Mouse (Mus musculus) hindbrain, postnatal 0 days (tissue): ENCODE results near the gene Sgk1. TPM values are rescaled to one million over a fixed set of nuclear protein-coding genes. Genes with fewer than 3 reads are reported as not detected.

ENCODE experiments used
- ATAC-seq: fragments of 200-750 bp; cut with Nextera tagmentation; 2 replicates; pipeline ENCODE4 v1.8.0; 2017; ENCODE audit warnings: mild to moderate bottlenecking, moderate TSS enrichment, moderate library complexity
- DNase-seq: peaks from one replicate; pipeline ENCODE4 v3.0.0-alpha.2; 2015; ENCODE audit warnings: low spot score
- H3K27ac ChIP-seq: fragments of 300-500 bp; sonication (generic); 2 replicates; pipeline ENCODE4 v1.5.1; 2014; ENCODE audit warnings: mild to moderate bottlenecking
- H3K27me3 ChIP-seq: fragments of 300-500 bp; sonication (generic); 2 replicates; pipeline ENCODE4 v1.6.1; 2014; ENCODE audit warnings: low read length, mixed read lengths; ENCODE audit not compliant: insufficient read depth
- H3K36me3 ChIP-seq: fragments of 300-500 bp; sonication (generic); 2 replicates; pipeline ENCODE4 v1.6.1; 2014; ENCODE audit warnings: low read length, mixed read lengths; ENCODE audit not compliant: insufficient read depth
- H3K4me1 ChIP-seq: fragments of 300-500 bp; sonication (generic); 2 replicates; pipeline ENCODE4 v1.6.1; 2014; ENCODE audit warnings: antibody characterized with exemption, low read length, mixed read lengths; ENCODE audit not compliant: insufficient read depth
- H3K4me2 ChIP-seq: fragments of 300-500 bp; sonication (generic); 2 replicates; pipeline ENCODE4 v1.6.1; 2014; ENCODE audit warnings: low read depth, mild to moderate bottlenecking, low read length, moderate library complexity, mixed read lengths
- H3K4me3 ChIP-seq: fragments of 300-500 bp; sonication (generic); 2 replicates; pipeline ENCODE4 v1.5.1; 2014; ENCODE audit warnings: low read length
- H3K9ac ChIP-seq: fragments of 300-500 bp; sonication (generic); replicated peaks from 2 replicates; pipeline ENCODE4 v1.6.1; 2014; ENCODE audit warnings: mild to moderate bottlenecking, low read length, moderate library complexity, mixed read lengths
- H3K9me3 ChIP-seq: fragments of 300-500 bp; sonication (generic); 2 replicates; pipeline ENCODE4 v1.6.1; 2016; ENCODE audit warnings: low read length, mixed read lengths
- CTCF ChIP-seq: IDR thresholded peaks from 2 replicates; pipeline ENCODE4 v1.5.1; 2016; ENCODE audit warnings: antibody characterized with exemption, control low read depth, low read depth
- WGBS: fragments of 180-500 bp; shearing (Covaris S2); extraction: QIAGEN DNeasy Blood & Tissue Kit; methylation state at CpG from one replicate; pipeline ENCODE4 v1.1.7; 2014; 5-methylcytosine and 5-hydroxymethylcytosine counted together
- polyA plus RNA-seq: library from polyadenylated mRNA; unstranded; fragments of >200 nt; fragmentation: Nextera tagmentation; extraction: Ambion mirVana; gene quantifications from 2 replicates; pipeline ENCODE4 v1.2.1, GENCODE M21; 2015
- total RNA-seq: library from RNA; depleted of rRNA; stranded (reverse); fragments of >200 nt; gene quantifications from 2 replicates; pipeline ENCODE4 v1.2.3, GENCODE M21; 2014

Gene Sgk1
- total and polyA plus RNA-seq, 2 experiments from 2014 or later: 57.1 to 71.8 TPM

DNA sequence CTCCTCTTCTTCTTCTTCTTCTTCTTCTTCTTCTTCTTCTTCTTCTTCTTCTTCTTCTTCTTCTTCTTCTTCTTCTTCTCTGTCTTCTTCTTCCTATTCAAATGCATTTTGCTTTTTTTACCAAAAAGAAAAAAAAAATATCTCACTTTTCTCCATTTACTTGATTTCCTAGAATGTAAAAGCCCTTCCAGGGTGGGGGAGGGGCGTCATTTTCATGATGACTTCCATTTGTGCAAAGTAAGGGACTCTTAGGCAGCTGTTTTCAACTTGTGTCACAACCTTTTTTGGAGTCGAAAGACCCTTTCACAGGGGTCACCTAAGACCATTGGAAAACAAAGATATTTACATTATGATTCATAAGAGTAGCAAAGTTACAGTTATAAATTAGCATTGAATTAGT lies 22.2 kb downstream of the Sgk1 start:
- Histone ChIP-seq H3K9me3 (no peaks in the 10 kb centered on the region), H3K9ac (no peak overlapping the region), H3K4me1 (no peaks in the 10 kb centered on the region; the same call in 1 of the 2 replicates), H3K27me3 (no peaks in the 10 kb centered on the region), H3K27ac (no peak overlapping the region), H3K36me3 (no peaks in the 10 kb centered on the region; the same call in 1 of the 2 replicates), H3K4me3 (no peak overlapping the region), H3K4me2 (no peak overlapping the region)
- no peak for DNase-seq
- WGBS: 68% methylated on average over 2 of the region's 2 CpGs
- TF ChIP-seq CTCF: no peak
- ATAC-seq: no peak

DNA sequence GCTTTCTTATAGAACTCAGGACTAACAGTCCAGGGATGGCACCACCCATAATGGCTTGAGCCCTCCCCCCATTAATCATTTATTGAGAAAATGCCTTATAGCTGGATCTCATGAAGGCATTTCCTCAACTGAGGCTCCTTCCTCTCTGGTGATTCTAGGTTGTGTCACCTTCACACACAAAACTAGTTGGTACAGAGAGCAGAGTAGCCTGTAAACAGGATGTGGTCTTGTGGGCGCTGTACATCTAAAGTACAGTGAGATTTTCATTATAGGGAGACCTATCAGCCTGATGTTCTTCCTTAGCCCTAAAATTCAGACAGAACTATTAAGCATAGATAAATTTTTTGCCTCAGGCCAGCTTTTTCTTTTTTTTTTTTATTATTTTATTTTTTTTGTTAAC lies 23.6 kb downstream of the Sgk1 start:
- no peak for DNase-seq
- no peak overlapping the region for H3K27ac ChIP-seq
- TF ChIP-seq CTCF: no peak
- 96% methylated on average over 1 of the region's 1 CpGs for WGBS
- no peak for ATAC-seq
- no peak overlapping the region for H3K9ac ChIP-seq
- H3K27me3 ChIP-seq: no peaks in the 10 kb centered on the region
- no peaks in the 10 kb centered on the region for H3K36me3 ChIP-seq
- H3K4me2 ChIP-seq: no peak overlapping the region
- no peaks in the 10 kb centered on the region; the same call in 1 of the 2 replicates for H3K4me1 ChIP-seq
- H3K4me3 ChIP-seq: no peak overlapping the region
- H3K9me3 ChIP-seq: no peaks in the 10 kb centered on the region

DNA sequence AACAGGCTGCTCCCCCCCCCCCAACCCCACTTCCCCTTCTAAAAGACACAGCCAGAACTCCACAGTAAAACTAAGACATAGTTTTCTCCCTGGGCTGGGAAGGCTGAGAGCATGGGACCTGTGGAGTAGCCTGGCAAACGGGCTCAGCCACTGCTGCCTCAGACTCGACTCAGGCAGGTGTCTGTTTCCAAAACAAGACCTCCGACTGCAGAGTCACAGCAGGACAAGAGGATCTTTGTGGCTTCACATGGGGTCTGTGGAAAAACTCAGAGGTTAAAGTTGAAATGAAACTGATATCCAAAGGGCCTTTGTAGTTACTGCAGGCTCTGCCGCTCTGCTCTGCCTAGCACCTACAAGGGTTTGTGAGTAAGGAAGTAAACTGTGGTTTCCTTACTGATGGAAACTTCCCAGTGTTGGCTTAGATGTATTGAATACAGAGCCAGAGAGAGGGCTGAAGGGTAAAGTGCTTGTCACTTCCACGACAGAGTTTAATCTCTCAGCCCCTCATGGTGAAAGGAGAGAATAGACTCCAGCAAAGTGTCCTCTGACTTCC lies 25.0 kb downstream of the Sgk1 start:
- Histone ChIP-seq H3K27me3 (no peaks in the 10 kb centered on the region), H3K36me3 (no peaks in the 10 kb centered on the region), H3K9ac (no peak overlapping the region), H3K4me1 (no peaks in the 10 kb centered on the region; the same call in 1 of the 2 replicates), H3K27ac (peak overlapping the region; percentile 26; the same call in 1 of the 2 replicates), H3K4me3 (no peak overlapping the region), H3K9me3 (no peaks in the 10 kb centered on the region), H3K4me2 (no peak overlapping the region)
- TF ChIP-seq CTCF: no peak
- 27% methylated on average over 5 of the region's 5 CpGs for WGBS
- DNase-seq: no peak
- ATAC-seq: no peak

DNA sequence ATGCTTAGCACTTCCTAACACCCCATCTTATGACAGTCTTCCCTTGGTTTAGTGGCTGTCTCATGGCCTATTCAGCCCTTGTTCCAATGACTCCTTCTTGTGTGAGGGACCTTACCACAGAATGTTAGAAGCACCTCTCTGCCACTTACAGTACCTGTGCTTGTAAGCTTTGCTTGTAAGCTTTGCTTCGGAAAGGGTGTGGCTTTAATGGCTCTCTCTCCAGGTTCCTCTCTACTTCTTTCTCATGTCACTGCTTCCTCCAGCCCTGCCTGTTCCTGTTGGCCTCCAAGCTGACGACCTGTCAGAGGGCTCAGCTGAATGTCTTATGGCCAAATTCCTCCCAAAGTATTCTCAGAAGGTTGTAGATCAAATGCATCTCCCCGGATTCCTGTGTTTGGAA lies 25.8 kb downstream of the Sgk1 start:
- Histone ChIP-seq H3K27ac (no peak overlapping the region), H3K9ac (no peak overlapping the region), H3K9me3 (no peaks in the 10 kb centered on the region), H3K4me3 (no peak overlapping the region), H3K4me1 (no peaks in the 10 kb centered on the region; the same call in 1 of the 2 replicates), H3K4me2 (no peak overlapping the region), H3K27me3 (no peaks in the 10 kb centered on the region), H3K36me3 (no peaks in the 10 kb centered on the region)
- no peak for TF ChIP-seq CTCF
- ATAC-seq (no peak), DNase-seq (no peak)
- 67% methylated on average over 3 of the region's 3 CpGs for WGBS

DNA sequence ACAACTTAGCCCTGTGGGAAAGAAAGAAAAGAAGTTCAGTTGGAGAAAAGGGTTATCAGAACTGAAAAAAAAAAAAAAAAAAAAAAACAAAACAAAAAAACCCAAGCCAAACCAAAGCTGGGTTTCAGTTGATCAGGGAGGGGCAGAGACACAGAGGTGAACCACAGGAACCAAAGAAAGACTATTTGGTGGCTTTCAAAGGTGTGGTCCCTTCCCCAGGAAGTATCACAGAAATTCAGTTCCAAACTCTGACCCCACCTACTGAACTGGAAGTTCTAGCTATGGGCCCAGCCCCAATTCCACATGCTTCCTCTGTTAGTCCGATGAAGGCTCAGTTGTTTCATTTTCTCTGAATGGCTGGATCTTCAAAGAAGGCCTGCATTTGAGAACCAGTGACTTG lies 26.7 kb downstream of the Sgk1 start:
- DNase-seq: no peak
- Histone ChIP-seq H3K9ac (no peak overlapping the region), H3K4me2 (no peak overlapping the region), H3K9me3 (no peaks in the 10 kb centered on the region), H3K27ac (no peak overlapping the region), H3K36me3 (no peaks in the 10 kb centered on the region), H3K4me1 (no peaks in the 10 kb centered on the region; the same call in 1 of the 2 replicates), H3K4me3 (no peak overlapping the region), H3K27me3 (no peaks in the 10 kb centered on the region)
- TF ChIP-seq CTCF: no peak
- no peak for ATAC-seq
- WGBS: 88% methylated on average over 1 of the region's 1 CpGs

DNA sequence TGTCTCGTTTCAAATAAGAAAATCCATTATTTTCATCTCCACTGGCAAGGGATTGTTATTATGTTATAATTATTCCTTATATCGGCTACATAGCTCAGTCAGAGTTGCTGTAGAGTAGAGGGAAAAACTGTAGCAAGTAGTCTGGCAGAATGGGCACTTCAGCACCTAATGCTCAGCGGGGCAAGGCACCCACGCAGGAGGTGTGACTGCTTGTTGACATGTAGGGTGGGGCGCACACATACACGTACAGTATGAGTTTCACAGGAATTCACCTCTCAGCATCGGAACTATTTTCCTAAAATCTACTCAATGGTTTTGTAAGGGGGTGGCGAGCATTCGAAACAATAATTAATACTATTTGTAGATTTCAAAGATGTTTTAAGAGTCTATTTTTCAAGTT lies 28.4 kb downstream of the Sgk1 start:
- 89% methylated on average over 9 of the region's 9 CpGs for WGBS
- no peak overlapping the region for H3K9ac ChIP-seq
- no peaks in the 10 kb centered on the region for H3K27me3 ChIP-seq
- H3K4me2 ChIP-seq: no peak overlapping the region
- no peak for TF ChIP-seq CTCF
- H3K9me3 ChIP-seq: no peaks in the 10 kb centered on the region
- H3K27ac ChIP-seq: no peak overlapping the region
- no peak overlapping the region for H3K4me3 ChIP-seq
- no peak for DNase-seq
- no peaks in the 10 kb centered on the region for H3K36me3 ChIP-seq
- H3K4me1 ChIP-seq: no peaks in the 10 kb centered on the region; the same call in 1 of the 2 replicates
- no peak for ATAC-seq

DNA sequence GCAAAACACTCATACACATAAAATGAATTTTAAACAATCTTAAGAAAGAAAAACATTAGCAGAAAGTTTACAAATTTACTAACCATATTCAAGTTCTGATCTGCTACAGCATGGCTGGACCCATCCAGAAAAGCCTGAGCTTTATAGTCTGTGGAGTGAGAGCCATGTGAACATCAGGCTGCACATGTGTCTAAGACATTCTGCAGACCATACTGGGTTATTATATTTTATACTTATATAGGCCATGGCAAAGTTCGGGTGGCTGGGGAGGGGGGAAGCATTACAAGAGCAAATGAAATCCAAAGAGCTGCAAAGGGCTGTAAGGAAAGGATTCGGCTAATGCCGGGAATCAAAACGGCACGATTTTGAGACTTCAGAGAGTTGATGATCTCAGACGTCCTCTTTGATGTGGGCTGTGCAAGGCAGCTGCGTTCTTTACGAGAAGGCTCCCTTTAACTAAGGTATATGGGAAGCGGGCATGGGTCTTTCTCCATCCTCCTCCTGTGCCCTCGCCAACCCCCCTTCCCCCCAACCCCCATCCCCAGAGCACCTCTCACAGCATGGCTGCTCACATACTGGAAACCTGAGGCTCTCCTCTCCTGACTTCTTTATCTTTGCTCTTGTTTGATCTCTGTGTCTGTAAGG lies 29.4 kb downstream of the Sgk1 start:
- TF ChIP-seq CTCF: no peak
- H3K4me1 ChIP-seq: no peaks in the 10 kb centered on the region; the same call in 1 of the 2 replicates
- DNase-seq (no peak), ATAC-seq (no peak)
- H3K4me3 ChIP-seq: no peak overlapping the region
- no peak overlapping the region for H3K4me2 ChIP-seq
- no peaks in the 10 kb centered on the region for H3K9me3 ChIP-seq
- no peaks in the 10 kb centered on the region for H3K36me3 ChIP-seq
- H3K27me3 ChIP-seq: no peaks in the 10 kb centered on the region
- no peak overlapping the region for H3K9ac ChIP-seq
- 80% methylated on average over 10 of the region's 10 CpGs for WGBS
- H3K27ac ChIP-seq: no peak overlapping the region
